Mouse (Mus musculus) heart, embryonic 16.5 days (tissue): ENCODE measurements at regions not wholly inside any gene's neighbourhood (a gene's known extent, or its start where the extent isn't known, plus 50 kb on each side); places are given as distances from the start of the nearest gene placed in this dataset.

Source experiments
- ATAC-seq: fragments of 200-750 bp; cut with Nextera tagmentation; replicated peaks from 2 replicates; pipeline ENCODE4 v1.8.0; 2017; ENCODE audit warnings: moderate number of reproducible peaks; ENCODE audit not compliant: insufficient read depth, low FRiP score; ENCODE audit errors: extremely low read depth
- H3K27ac ChIP-seq: fragments of 300-500 bp; sonication (generic); 2 replicates; pipeline ENCODE4 v1.5.1; 2014; ENCODE audit warnings: mild to moderate bottlenecking, low read length, control low read depth, moderate library complexity
- H3K27me3 ChIP-seq: fragments of 300-500 bp; sonication (generic); 2 replicates; pipeline ENCODE4 v1.6.1; 2014; ENCODE audit warnings: low read length, mixed read lengths; ENCODE audit not compliant: control insufficient read depth, insufficient read depth
- H3K36me3 ChIP-seq: fragments of 300-500 bp; sonication (generic); 2 replicates; pipeline ENCODE4 v1.6.1; 2014; ENCODE audit not compliant: control insufficient read depth, insufficient read depth
- H3K4me1 ChIP-seq: fragments of 300-500 bp; sonication (generic); 2 replicates; pipeline ENCODE4 v1.6.1; 2014; ENCODE audit warnings: low read length, mixed read lengths; ENCODE audit not compliant: control insufficient read depth, insufficient read depth
- H3K4me2 ChIP-seq: fragments of 300-500 bp; sonication (generic); 2 replicates; pipeline ENCODE4 v1.6.1; 2014; ENCODE audit warnings: low read depth, mild to moderate bottlenecking, control low read depth, low read length
- H3K4me3 ChIP-seq: fragments of 300-500 bp; sonication (generic); 2 replicates; pipeline ENCODE4 v1.5.1; 2014; ENCODE audit warnings: mild to moderate bottlenecking, control low read depth, low read length
- H3K9ac ChIP-seq: fragments of 300-500 bp; sonication (generic); 2 replicates; pipeline ENCODE4 v1.6.1; 2014; ENCODE audit warnings: low read length, control low read depth
- H3K9me3 ChIP-seq: fragments of 300-500 bp; sonication (generic); replicated peaks from 2 replicates; pipeline ENCODE4 v1.6.1; 2016; ENCODE audit warnings: low read length; ENCODE audit not compliant: control insufficient read depth
- WGBS: fragments of 180-500 bp; shearing (Covaris S2); extraction: QIAGEN DNeasy Blood & Tissue Kit; methylation state at CpG from one replicate; pipeline ENCODE4 v1.1.7; 2014; 5-methylcytosine and 5-hydroxymethylcytosine counted together

GRCm38 (mm10) chr8:4411126-4411525 is 81.7 kb upstream of the Cers4 start:
- H3K9ac ChIP-seq, result no peak overlapping the region
- H3K4me2 ChIP-seq, result no peak overlapping the region
- H3K36me3 ChIP-seq, result no peaks in the 10 kb centered on the region
- no peaks in the 10 kb centered on the region for H3K27me3 ChIP-seq
- H3K4me3 ChIP-seq, result no peak overlapping the region
- WGBS, result 17% methylated on average over 3 of the region's 3 CpGs
- H3K4me1 ChIP-seq, result peaks cover 11% of the 10 kb centered on the region; the same call in 1 of the 2 replicates
- no peak overlapping the region for H3K27ac ChIP-seq
- H3K9me3 ChIP-seq, result no peaks in the 10 kb centered on the region
- ATAC-seq, result peak; percentile 73

GRCm38 (mm10) chr8:4411836-4412235 is 81.0 kb upstream of the Cers4 start:
- no peaks in the 10 kb centered on the region for H3K36me3 ChIP-seq
- H3K9ac ChIP-seq, result no peak overlapping the region
- no peak overlapping the region for H3K4me3 ChIP-seq
- H3K9me3 ChIP-seq, result no peaks in the 10 kb centered on the region
- H3K4me1 ChIP-seq, result peaks cover 11% of the 10 kb centered on the region; the same call in 1 of the 2 replicates
- H3K4me2 ChIP-seq, result no peak overlapping the region
- no peaks in the 10 kb centered on the region for H3K27me3 ChIP-seq
- ATAC-seq, result no peak
- no peak overlapping the region for H3K27ac ChIP-seq
- WGBS, result 72% methylated on average over 2 of the region's 2 CpGs

GRCm38 (mm10) chr8:4413206-4413605 is 79.6 kb upstream of the Cers4 start:
- Histone ChIP-seq H3K27ac (no peak overlapping the region), H3K36me3 (no peaks in the 10 kb centered on the region), H3K4me3 (no peak overlapping the region), H3K4me2 (peak overlapping the region; percentile 12; the same call in 1 of the 2 replicates), H3K9me3 (no peaks in the 10 kb centered on the region), H3K9ac (no peak overlapping the region), H3K27me3 (no peaks in the 10 kb centered on the region), H3K4me1 (peaks cover 11% of the 10 kb centered on the region; the same call in 1 of the 2 replicates)
- ATAC-seq, result peak; percentile 28; the same call in 1 of the 2 replicates
- 55% methylated on average over 6 of the region's 6 CpGs for WGBS

- peak; percentile 46; the same call in 1 of the 2 replicates for ATAC-seq
- WGBS, result 28% methylated on average over 4 of the region's 4 CpGs
These were observed 79.1 kb upstream of the Cers4 start for GRCm38 (mm10) chr8:4413764-4414163.

GRCm38 (mm10) chr8:4417141-4417540 is 75.7 kb upstream of the Cers4 start:
- Histone ChIP-seq H3K4me2 (no peak overlapping the region), H3K9ac (no peak overlapping the region), H3K4me1 (peaks cover 7% of the 10 kb centered on the region; the same call in 1 of the 2 replicates), H3K27ac (no peak overlapping the region), H3K4me3 (no peak overlapping the region), H3K9me3 (no peaks in the 10 kb centered on the region), H3K27me3 (no peaks in the 10 kb centered on the region), H3K36me3 (no peaks in the 10 kb centered on the region)
- no peak for ATAC-seq
- WGBS, result 64% methylated on average over 3 of the region's 3 CpGs

More at GRCm38 (mm10) chr8:4413764-4414163, 79.1 kb upstream of the Cers4 start:
- Histone ChIP-seq H3K4me1 (peaks cover 11% of the 10 kb centered on the region; the same call in 1 of the 2 replicates), H3K36me3 (no peaks in the 10 kb centered on the region), H3K9me3 (no peaks in the 10 kb centered on the region), H3K27me3 (no peaks in the 10 kb centered on the region), H3K4me2 (peak overlapping the region; percentile 12; the same call in 1 of the 2 replicates), H3K27ac (no peak overlapping the region), H3K4me3 (no peak overlapping the region), H3K9ac (no peak overlapping the region)

GRCm38 (mm10) chr8:4433161-4433560 is 59.7 kb upstream of the Cers4 start:
- no peaks in the 10 kb centered on the region for H3K4me1 ChIP-seq
- ATAC-seq, result no peak
- no peak overlapping the region for H3K4me2 ChIP-seq
- no peak overlapping the region for H3K9ac ChIP-seq
- H3K36me3 ChIP-seq, result no peaks in the 10 kb centered on the region
- H3K9me3 ChIP-seq, result no peaks in the 10 kb centered on the region
- no peaks in the 10 kb centered on the region for H3K27me3 ChIP-seq
- WGBS, result 80% methylated on average over 2 of the region's 2 CpGs
- H3K27ac ChIP-seq, result no peak overlapping the region
- H3K4me3 ChIP-seq, result no peak overlapping the region

- Histone ChIP-seq H3K4me1 (no peaks in the 10 kb centered on the region), H3K36me3 (no peaks in the 10 kb centered on the region), H3K9ac (no peak overlapping the region), H3K27me3 (no peaks in the 10 kb centered on the region), H3K4me2 (no peak overlapping the region), H3K9me3 (no peaks in the 10 kb centered on the region), H3K27ac (no peak overlapping the region), H3K4me3 (no peak overlapping the region)
- WGBS, result 85% methylated on average over 3 of the region's 3 CpGs
- no peak for ATAC-seq
These were observed 56.3 kb upstream of the Cers4 start for GRCm38 (mm10) chr8:4436546-4436945.
